Mouse (Mus musculus) urinary bladder, postnatal 36 days (tissue): ENCODE results near the gene Eif4a3.

Experiments
- DNase-seq, 2 experiments: peaks; one replicate each; pipeline ENCODE4 v3.0.0; 2022; ENCODE audit warnings: low spot score in 2 of 2, mixed read lengths in 1 of 2

Eif4a3 gene

DNA sequence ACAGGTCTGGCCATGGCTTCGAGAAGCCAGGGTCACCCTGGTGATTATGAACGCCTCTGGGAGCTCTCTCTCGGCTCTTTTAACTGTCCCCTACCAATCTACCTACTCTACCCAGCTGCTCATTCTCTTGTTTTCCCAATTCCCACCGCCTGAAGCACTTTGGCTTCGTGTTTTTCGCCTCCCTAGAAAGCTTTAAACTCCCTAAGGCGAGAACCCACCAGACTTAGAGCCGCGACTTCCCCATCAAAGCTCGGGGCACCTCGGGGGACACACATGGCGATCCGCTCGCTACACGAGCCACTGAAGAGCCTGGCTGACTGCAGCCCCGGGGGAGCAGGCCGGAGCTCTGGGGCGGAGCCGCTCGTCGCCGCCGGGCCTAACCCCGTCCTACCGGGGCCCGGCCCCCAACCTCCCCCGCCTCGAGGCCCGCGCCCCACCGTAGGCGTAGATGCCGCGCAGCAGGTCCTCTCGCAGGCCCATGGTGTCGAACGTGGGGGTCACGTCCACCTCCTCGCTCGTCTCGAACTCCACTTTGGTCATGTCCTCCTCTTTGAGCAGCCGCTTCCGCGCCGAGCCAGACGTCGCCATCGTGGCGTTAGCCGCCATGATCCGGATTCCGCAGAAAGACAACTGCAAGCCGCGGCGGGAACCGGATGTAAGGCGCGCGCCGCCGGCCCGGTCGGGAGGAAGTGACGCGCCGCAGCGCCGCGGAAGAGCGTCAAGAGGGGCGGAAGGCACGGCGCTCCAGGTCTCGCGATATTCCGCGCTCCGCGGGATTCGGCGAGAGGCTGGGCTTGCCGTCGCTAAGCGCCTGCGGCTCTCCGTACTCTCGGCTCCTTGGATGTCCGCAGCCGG lies at the start of gene Eif4a3:
Gene Eif4a3 (minus strand): TSS at position 699 of the 855 bp plus-strand sequence.
- DNase-seq = peak; percentile 90 to 94

- no peak for DNase-seq
These were observed 47.2 kb upstream of the Eif4a3 start for GRCm38 (mm10) chr11:119347125-119347524.

GRCm38 (mm10) chr11:119344865-119345264 lies 45.0 kb upstream of the Eif4a3 start:
- DNase-seq = no peak

- DNase-seq = no peak
These were observed 44.3 kb upstream of the Eif4a3 start for GRCm38 (mm10) chr11:119344178-119344577.

- DNase-seq = peak; percentile 56 to 68
These were observed 39.7 kb upstream of the Eif4a3 start for GRCm38 (mm10) chr11:119339637-119340036.

- DNase-seq = no peak
These were observed 39.3 kb upstream of the Eif4a3 start for GRCm38 (mm10) chr11:119339179-119339578.

GRCm38 (mm10) chr11:119338271-119339059 lies 38.6 kb upstream of the Eif4a3 start:
- DNase-seq = no peak

GRCm38 (mm10) chr11:119331970-119332369 lies 32.1 kb upstream of the Eif4a3 start:
- no peak for DNase-seq

DNA sequence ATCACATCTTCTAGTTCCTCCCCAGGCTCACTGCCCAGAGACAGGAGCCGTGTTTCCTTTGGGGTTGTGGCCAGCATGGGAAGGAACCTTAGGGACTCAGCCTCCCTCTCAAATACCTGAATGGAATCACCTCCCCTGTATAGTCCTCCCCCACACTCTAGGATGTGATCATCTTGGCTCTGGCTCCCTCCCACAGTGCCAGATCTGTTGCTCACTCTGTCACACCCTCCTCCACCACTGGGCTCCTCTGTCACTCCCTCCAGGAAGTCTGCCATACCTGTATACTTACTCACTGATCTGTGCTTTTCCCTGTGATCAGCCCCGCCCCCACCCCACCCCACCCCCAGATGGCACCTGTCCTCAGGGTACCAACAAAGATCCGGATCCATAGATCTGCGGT lies 30.7 kb upstream of the Eif4a3 start:
- no peak for DNase-seq

DNA sequence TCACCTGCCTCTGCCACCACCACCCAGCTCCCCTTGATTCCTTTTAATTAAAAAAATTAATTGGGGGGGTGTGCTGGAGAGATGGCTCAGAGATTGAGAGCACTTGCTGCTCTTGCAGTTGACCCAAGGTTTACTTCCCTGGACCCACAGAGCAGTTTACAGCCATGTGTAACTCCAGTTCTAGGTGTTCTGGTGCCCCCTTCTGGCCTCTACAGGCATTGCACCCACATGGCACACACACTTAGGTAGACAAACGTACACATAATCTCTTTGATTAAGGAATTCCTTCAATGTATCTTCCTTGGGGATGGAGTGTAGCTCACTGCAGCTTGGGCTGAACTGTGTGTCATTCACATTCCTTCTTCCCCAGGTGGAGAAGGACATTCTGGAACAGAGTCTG lies 25.2 kb upstream of the Eif4a3 start:
- DNase-seq = no peak

DNA sequence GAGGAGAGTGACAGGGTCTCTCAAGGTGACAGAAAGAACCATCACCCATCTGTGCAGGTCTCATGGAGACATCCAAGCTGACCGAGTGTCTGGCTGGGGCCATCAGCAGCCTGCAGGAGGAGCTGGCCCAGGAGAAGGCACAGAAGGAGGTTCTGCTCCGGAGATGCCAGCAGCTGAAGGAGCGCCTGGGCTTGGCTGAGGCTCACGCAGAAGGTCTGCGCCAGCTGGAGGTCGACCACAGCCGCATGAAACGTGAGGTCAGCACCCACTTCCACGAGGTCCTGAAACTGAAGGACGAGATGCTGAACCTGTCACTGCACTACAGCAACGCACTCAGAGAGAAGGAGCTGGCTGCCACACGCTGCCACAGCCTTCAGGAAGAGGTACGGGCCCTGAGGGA lies 22.6 kb upstream of the Eif4a3 start:
- no peak for DNase-seq

DNA sequence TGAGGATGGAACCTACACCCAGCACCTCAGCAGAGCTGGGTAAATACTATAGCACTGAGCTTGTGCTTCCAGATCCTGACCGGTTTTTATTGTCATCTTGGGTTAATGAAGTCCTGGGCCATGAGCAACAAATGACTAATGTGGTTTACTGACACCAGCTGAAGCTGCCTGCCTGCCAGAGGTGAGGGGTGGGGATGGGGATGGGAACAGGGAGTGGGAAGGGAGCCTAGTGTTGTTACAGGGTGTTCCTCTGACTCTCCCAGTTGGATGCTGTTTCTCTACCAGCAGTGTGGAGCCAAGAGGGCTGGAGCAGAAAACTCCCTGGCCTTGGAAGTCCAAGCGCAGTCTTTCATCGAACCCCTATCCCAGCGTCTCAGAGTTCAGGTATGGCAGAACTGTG lies 16.8 kb upstream of the Eif4a3 start:
- peak in 1 of 2 experiments; percentile 38 for DNase-seq

DNA sequence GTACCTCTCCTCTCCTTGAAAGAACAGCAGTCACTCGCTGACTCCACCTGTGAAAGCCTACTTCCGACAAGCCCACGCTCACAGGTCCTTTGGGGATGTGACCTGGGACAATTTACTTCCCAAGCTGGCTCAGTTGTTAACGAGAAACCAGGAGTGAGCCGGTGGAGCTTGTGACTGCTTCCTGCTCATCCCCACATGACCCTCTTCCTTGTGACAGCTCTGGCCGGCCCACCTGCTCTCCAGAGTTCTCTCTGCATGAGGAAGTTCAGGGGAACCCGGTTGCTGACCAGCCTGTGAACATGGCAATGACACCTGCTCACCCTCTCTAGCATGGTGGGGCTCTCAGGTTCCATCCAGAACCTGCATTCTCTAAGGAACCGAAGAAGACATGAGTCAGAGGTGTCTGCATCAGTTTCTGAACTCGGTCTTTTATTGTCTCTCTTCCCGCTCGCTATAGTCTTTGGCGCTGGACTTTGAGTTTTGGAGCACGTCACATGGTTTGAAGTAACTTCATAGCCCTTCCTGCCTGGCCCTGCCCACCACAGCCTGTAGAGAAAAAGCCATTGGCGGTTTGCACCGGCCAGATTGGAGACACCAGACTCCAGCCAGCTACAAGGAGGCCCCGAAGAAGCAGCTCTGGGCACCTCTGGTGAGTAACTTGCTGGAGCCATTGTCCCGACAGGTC lies 14.5 kb upstream of the Eif4a3 start:
- no peak for DNase-seq

DNA sequence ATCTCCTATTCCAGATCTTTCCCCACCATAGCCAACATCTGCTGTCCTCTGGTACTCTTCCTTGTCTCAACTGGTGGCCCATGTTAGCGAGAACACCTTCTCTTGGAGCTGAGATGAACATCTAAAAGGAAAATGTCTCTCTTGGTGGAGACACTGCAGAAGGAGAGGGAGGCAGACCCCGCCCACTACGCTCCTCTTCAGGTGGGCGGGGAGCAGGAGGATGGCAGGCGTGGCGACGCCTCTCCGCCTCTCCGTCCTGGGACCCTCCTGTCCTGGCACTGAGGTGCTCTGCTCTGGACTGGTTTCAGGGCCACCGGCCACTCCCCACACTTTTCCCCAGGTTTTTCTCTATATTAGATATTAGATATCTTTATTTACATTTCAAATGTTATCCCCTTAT lies 10.7 kb upstream of the Eif4a3 start:
- no peak for DNase-seq

DNA sequence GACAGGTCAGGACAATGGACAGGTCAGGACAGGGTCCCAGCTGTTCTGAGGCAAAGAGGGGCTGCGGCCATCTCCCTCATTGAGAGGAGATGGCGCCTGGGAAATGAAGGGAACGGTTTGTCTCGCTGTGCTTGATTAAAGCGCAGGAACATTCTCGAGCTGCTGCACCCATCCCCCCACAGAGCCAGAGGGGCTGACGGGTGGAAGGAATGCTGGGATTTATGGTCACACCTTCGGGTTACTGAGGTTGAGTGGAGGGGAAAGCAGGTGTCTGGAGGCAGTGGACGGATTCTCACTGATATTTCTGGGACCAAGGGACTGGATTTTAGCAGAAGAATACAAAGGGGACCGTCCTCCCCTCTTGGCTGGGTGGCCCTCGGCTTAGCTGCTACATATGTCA lies 8.0 kb upstream of the Eif4a3 start:
- no peak for DNase-seq

- no peak for DNase-seq
These were observed 7.7 kb upstream of the Eif4a3 start, which contains the start of gene Card14 for GRCm38 (mm10) chr11:119307658-119307867. Gene Card14 (plus strand): TSS chr11:119307768.

DNA sequence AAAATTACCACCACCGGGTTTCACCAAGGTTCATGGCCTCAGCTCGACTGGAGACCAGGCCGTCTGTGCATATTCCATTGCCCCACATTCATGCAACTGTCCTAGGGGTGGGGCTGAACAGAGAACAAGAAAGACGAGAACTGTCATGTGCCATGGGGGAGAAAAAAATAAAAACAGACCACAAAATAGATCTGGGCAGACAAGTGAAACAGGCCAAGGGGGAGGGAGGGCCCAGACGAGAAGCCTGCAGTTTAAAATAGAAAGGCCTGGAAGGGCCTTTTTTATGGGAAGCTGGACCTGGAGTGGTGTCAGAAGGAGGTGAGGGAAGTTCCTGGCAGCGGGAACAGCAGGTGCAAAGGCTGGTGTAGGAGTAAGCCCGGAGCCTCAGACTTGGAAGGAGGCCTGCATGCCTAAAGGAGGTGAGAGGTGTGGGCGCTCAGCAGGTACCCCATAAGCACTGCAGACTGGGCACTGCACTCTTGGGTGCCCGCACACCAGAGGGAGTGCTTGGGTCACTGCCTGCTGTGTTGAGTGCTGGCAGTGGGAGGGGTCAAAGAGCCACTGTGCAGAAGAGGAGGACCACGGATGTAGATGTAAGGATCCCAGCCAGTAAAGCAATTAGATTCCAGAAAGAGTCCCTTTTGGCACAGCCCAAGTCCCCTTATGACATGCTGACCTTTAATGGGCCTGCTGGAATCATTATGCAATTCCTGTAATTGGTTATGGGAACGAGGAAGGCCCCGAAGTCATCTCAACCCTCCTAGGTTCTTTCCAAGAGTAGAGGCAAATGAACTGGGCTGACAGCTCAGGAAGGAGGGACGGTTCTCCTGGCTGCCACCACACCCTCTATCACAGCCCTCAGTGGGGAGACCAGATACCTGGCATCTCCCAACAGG lies 7.1 kb upstream of the Eif4a3 start:
- DNase-seq = peak in 1 of 2 experiments; percentile 36

DNA sequence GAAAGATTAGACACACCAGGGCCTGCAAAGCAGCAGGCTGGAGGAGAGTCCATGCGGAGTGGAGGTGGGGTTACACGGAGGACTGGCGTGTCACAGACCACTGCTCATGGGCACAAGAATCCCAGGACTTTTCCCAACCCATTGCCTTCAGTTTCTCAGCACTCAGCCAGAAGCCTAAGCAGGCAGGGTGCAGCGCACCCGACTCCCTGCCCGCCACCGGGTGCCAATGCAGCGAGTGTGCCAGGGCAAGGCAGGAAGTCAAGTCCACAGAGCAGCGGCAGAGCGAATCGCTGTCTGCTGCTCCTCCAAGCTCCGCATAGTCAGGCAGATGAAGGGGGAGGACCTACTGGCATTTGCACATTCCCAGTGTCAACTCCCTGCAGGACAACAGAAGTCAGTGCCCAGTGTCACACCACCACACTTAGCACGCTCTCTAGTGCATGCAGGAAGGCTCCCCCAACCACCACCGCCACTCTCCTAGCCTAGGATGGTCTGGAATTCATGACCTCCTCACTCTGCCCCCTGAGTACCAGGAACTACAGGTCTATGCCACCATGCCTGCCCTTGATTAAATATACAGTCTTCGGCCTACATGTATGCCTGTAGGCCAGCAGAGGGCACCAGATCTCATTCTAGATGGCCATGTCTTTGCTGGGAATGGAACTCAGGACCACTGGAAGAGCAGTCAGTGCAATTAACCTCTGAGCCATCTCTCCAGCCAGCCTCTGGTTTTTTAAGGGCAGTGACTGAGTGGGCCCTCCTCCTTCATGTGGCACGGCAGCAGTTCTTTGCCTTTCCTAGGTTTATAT lies 5.2 kb upstream of the Eif4a3 start:
- no peak for DNase-seq

DNA sequence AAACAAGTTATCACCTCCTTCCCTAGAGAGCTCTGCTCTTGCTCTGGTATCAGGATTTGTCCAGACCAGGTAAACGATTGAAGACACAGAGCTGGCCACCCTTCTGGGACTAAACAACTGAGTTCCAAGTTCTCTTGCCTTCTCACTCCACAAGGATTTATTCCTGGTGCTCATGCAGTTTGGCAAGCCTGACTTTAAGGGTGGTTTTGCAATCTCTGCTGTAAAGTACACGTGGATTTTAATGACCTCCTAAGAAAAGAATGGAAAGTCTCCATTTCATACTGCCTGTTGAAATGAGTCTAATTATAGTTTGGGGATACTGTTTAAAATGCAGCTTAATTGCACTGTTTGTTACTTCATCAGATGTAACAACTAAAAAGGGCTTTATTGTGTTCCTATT lies 1.1 kb upstream of the Eif4a3 start:
- no peak for DNase-seq

DNA sequence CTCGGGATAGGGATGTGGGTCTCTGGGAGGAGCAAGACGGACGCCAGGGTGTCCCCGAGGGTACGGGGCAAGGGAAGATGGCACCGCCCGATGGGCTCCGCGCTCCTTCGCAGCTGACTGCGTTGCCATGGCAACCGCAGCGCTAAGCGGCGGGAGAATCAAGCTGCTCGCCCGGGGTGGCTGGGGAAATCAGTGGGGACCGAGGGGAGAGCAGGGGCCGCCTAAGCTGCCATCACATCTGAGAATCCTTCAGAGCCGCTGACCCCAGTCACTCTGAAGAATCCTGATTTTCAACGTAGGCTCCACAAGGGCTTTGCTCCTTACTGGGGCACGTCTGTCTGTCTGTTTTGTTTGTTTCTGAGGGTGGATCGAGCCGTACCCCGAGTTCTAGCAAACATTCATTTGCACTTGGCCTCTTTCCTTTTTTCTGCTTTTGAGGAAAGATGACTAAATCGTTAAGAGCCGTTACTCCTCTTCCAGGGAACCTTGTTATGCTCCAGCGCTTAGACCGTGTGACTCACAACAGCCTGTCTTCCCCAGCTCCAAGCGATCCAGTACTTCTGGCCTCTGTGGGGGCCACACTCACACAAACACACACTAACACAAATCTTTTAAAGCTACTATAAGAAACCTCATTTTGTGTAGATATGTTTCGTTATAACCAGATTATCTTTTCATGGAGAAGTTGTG lies 502 bp upstream of the Eif4a3 start:
- no peak for DNase-seq
